ENCODE assay signal across 19 mouse cellular contexts in genomic region chr6:136363313-136363712, GRCm38 (mm10). TPM values are rescaled to one million over a fixed set of nuclear protein-coding genes. Genes with fewer than 3 reads are reported as not detected.
"Had no signal": no experiment of that assay in that cellular context is flagged by ENCODE, and none has a peak within 500 bp of the region (broad histone marks: within the 10 kb centered on the region; RNA-seq: fewer than 3 reads in every experiment).

No protein-coding gene starts in this region.

- H3K4me3 ChIP-seq: midbrain, embryonic 12.5 days; myocyte; neural tube, embryonic 13.5 days; neural tube, embryonic 15.5 days had no signal

- DNase-seq: lung, adult 18-20 months; lung, embryonic 14.5 days; lung, postnatal 10 days; lung, postnatal 4 days; midbrain, embryonic 14.5 days; retina, postnatal 1 day; right cerebral cortex, adult 18-20 months; right cerebral cortex, postnatal 14 days; spleen, adult 18-20 months; thymus, adult 18-20 months; thymus, postnatal 14 days; thymus, postnatal 36 days had no signal

- H3K27ac ChIP-seq: liver, embryonic 14.5 days; midbrain, embryonic 12.5 days; neural tube, embryonic 13.5 days; neural tube, embryonic 15.5 days had no signal

RNA-seq across cellular contexts. Expression of gene Gm8994, which starts 36.0 kb away (rescaled TPM):
- total RNA-seq: megakaryocyte, adult 5-6 weeks; megakaryocyte-erythroid progenitor cell, adult 5-6 weeks had no signal

RNA-seq across cellular contexts. Expression of gene E330021D16Rik, which starts 52.1 kb away (rescaled TPM):
- total RNA-seq: megakaryocyte, adult 5-6 weeks; megakaryocyte-erythroid progenitor cell, adult 5-6 weeks had no signal
